In the genomic region with DNA sequence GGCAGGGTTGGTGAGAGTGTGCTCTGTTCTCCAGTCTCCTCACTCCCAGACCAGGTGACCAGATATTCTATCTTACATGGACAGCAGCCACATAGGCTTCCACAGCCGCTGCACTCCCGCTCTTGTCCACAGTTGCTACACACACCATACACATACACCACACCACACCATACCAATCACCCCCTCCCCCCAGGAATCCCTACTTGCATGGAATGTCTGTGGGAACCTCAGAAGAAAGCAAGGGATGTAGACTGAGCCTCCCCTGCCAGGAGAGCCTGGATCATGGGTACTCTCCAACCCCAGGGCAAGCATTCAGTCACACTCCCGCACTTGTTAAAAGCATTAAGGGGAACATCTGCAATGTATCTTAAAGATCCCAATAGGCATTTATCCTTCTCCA, we compare ENCODE assay signal across 23 mouse cellular contexts. TPM values are rescaled to one million over a fixed set of nuclear protein-coding genes. Genes with fewer than 3 reads are reported as not detected.
A peak's percentile ranks its signal among the peaks of the same experiment; 100 is the strongest.
DNase-seq lines count a peak whose midpoint lies in the region; ATAC-seq and TF ChIP-seq lines count a peak whose summit lies in the region.
"Had no signal": no experiment of that assay in that cellular context is flagged by ENCODE, and none has a peak within 500 bp of the region (broad histone marks: within the 10 kb centered on the region; RNA-seq: fewer than 3 reads in every experiment).

No protein-coding gene starts in this region.

- no peak for TF ChIP-seq EP300 in heart, postnatal 0 days (IDR thresholded peaks at IDR 0.05; ENCODE audit: low read depth)

- no peak overlapping the region for H3K9ac ChIP-seq in heart, postnatal 0 days (replicated peaks; ENCODE audit: low read depth, low read length)
- H3K9ac ChIP-seq: forebrain, embryonic 12.5 days; forebrain, embryonic 15.5 days; heart, embryonic 13.5 days; hindbrain, embryonic 12.5 days; hindbrain, embryonic 15.5 days had no signal

- TF ChIP-seq CTCF in heart, postnatal 0 days (IDR thresholded peaks at IDR 0.05; ENCODE audit: low read depth): no peak

- H3K4me2 ChIP-seq in heart, postnatal 0 days (ENCODE audit: low read depth, low read length): no peak overlapping the region
- H3K4me2 ChIP-seq: forebrain, embryonic 12.5 days; forebrain, embryonic 15.5 days; heart, embryonic 13.5 days; hindbrain, embryonic 12.5 days; hindbrain, embryonic 15.5 days had no signal

- no peak for DNase-seq in cerebellum, postnatal 10 days
- no peak for DNase-seq in heart, postnatal 0 days (ENCODE audit: low spot score)
- DNase-seq in heart, adult 8-10 months (ENCODE audit: low spot score): no peak
- peak; percentile 48 for DNase-seq in Muller cell, postnatal 12 days (ENCODE audit: inconsistent ontology term)
- DNase-seq in layer of hippocampus, adult 8-10 months (ENCODE audit: low spot score in 2 of 2): no peak
- DNase-seq: adrenal gland, postnatal 10 days; cerebellum, adult 11 months; cerebellum, adult 2 months; cerebellum, adult 9-11 months; cerebellum, postnatal 36 days; embryo, embryonic 11 days; gastrocnemius, postnatal 10 days; gastrocnemius, postnatal 36 days had no signal

- no peaks in the 10 kb centered on the region for H3K27me3 ChIP-seq in heart, postnatal 0 days (ENCODE audit: control insufficient read depth, insufficient read depth, low read length)
- H3K27me3 ChIP-seq: forebrain, embryonic 12.5 days; forebrain, embryonic 15.5 days; heart, embryonic 13.5 days; hindbrain, embryonic 12.5 days; hindbrain, embryonic 15.5 days; Patski had no signal

- H3K4me3 ChIP-seq in heart, postnatal 0 days (ENCODE audit: low read depth, low read length): no peak overlapping the region
- H3K4me3 ChIP-seq: erythroblast, embryonic 14.5 days; forebrain, embryonic 12.5 days; forebrain, embryonic 15.5 days; heart, embryonic 10.5 days; heart, embryonic 13.5 days; hindbrain, embryonic 12.5 days; hindbrain, embryonic 15.5 days had no signal

- no peaks in the 10 kb centered on the region for H3K36me3 ChIP-seq in heart, postnatal 0 days (replicated peaks; ENCODE audit: control insufficient read depth, insufficient read depth, low read length)
- H3K36me3 ChIP-seq: forebrain, embryonic 12.5 days; forebrain, embryonic 15.5 days; heart, embryonic 10.5 days; heart, embryonic 13.5 days; hindbrain, embryonic 12.5 days; hindbrain, embryonic 15.5 days had no signal

- H3K27ac ChIP-seq in heart, postnatal 0 days (ENCODE audit: low read depth): no peak overlapping the region
- H3K27ac ChIP-seq: forebrain, embryonic 12.5 days; forebrain, embryonic 15.5 days; heart, embryonic 10.5 days; heart, embryonic 13.5 days; hindbrain, embryonic 12.5 days; hindbrain, embryonic 15.5 days had no signal

- ATAC-seq in cerebellum, adult (ENCODE audit: insufficient number of reproducible peaks, low FRiP score, low TSS enrichment): 0 out of 2 replicates have a peak, but pooled peaks have one; percentile 13
- ATAC-seq in heart, postnatal 0 days (ENCODE audit: insufficient read depth, low read depth): peak; percentile 36; the same call in 1 of the 2 replicates
- ATAC-seq: forebrain, embryonic 15.5 days; intestine, postnatal 0 days; Patski had no signal

- 0 out of 2 replicates have a peak, but pooled peaks cover 3% of the 10 kb centered on the region for H3K9me3 ChIP-seq in heart, postnatal 0 days (replicated peaks; ENCODE audit: control insufficient read depth, low read length)
- H3K9me3 ChIP-seq: forebrain, embryonic 12.5 days; forebrain, embryonic 15.5 days; heart, embryonic 13.5 days; hindbrain, embryonic 12.5 days; hindbrain, embryonic 15.5 days had no signal

- H3K4me1 ChIP-seq in heart, postnatal 0 days (ENCODE audit: control insufficient read depth, insufficient read depth): peaks cover 3% of the 10 kb centered on the region; the same call in 1 of the 2 replicates
- H3K4me1 ChIP-seq: forebrain, embryonic 12.5 days; forebrain, embryonic 15.5 days; hindbrain, embryonic 15.5 days had no signal

- 61% methylated on average over 3 of the region's 3 CpGs for WGBS in heart, postnatal 0 days

RNA-seq across cellular contexts. Expression of gene Vangl1, which starts 48.4 kb away (rescaled TPM):
- total RNA-seq in heart, postnatal 0 days (2014; rRNA removed; ENCODE audit: low replicate concordance): 25.5 and 37.5 TPM in 2 replicates
- 10.8 and 12.4 TPM in 2 replicates for polyA plus RNA-seq in heart, postnatal 0 days (2015; fragmentation: Nextera tagmentation; extraction: Ambion mirVana)
- total RNA-seq in heart, adult 8-10 months (2022): 10 to 100 TPM; 10.3 to 14.0 (median 11.1) TPM
- total RNA-seq in layer of hippocampus, adult 8-10 months (2022): 1 to 10 TPM; 5.1 to 8.7 (median 5.4) TPM
